Mouse (Mus musculus) heart, postnatal 0 days (tissue): ENCODE measurements around the gene Mecr. TPM values are rescaled to one million over a fixed set of nuclear protein-coding genes. Genes with fewer than 3 reads are reported as not detected.
A peak's percentile ranks its signal among the peaks of the same experiment; 100 is the strongest.

Experiments
- ATAC-seq: fragments of 200-750 bp; cut with Nextera tagmentation; 2 replicates; pipeline ENCODE4 v1.8.0; 2017; ENCODE audit warnings: low read depth, moderate number of reproducible peaks, moderate library complexity; ENCODE audit not compliant: insufficient read depth
- DNase-seq: peaks from one replicate; pipeline ENCODE4 v3.0.0-alpha.2; 2016; ENCODE audit warnings: low spot score
- H3K27ac ChIP-seq: fragments of 300-500 bp; sonication (generic); 2 replicates; pipeline ENCODE4 v1.5.1; 2014; ENCODE audit warnings: low read depth, mild to moderate bottlenecking
- H3K27me3 ChIP-seq: fragments of 300-500 bp; sonication (generic); 2 replicates; pipeline ENCODE4 v1.6.1; 2014; ENCODE audit warnings: low read length, mixed read lengths; ENCODE audit not compliant: control insufficient read depth, insufficient read depth
- H3K36me3 ChIP-seq: fragments of 300-500 bp; sonication (generic); replicated peaks from 2 replicates; pipeline ENCODE4 v1.6.1; 2014; ENCODE audit warnings: low read length, mixed read lengths; ENCODE audit not compliant: control insufficient read depth, insufficient read depth
- H3K4me1 ChIP-seq: fragments of 300-500 bp; sonication (generic); 2 replicates; pipeline ENCODE4 v1.6.1; 2014; ENCODE audit warnings: antibody characterized with exemption; ENCODE audit not compliant: control insufficient read depth, insufficient read depth
- H3K4me2 ChIP-seq: fragments of 300-500 bp; sonication (generic); 2 replicates; pipeline ENCODE4 v1.6.1; 2014; ENCODE audit warnings: low read depth, mild to moderate bottlenecking, low read length, moderate library complexity
- H3K4me3 ChIP-seq: fragments of 300-500 bp; sonication (generic); 2 replicates; pipeline ENCODE4 v1.5.1; 2014; ENCODE audit warnings: low read depth, low read length
- H3K9ac ChIP-seq: fragments of 300-500 bp; sonication (generic); replicated peaks from 2 replicates; pipeline ENCODE4 v1.6.1; 2014; ENCODE audit warnings: low read depth, low read length, mixed read lengths
- H3K9me3 ChIP-seq: fragments of 300-500 bp; sonication (generic); replicated peaks from 2 replicates; pipeline ENCODE4 v1.6.1; 2016; ENCODE audit warnings: low read length; ENCODE audit not compliant: control insufficient read depth
- CTCF ChIP-seq: IDR thresholded peaks from 2 replicates; pipeline ENCODE4 v1.5.1; 2016; ENCODE audit warnings: antibody characterized with exemption, control low read depth, low read depth
- EP300 ChIP-seq: IDR thresholded peaks from 2 replicates; pipeline ENCODE4 v1.6.1; 2016; ENCODE audit warnings: antibody characterized with exemption, low read depth
- WGBS: fragments of 180-500 bp; shearing (Covaris S2); extraction: QIAGEN DNeasy Blood & Tissue Kit; methylation state at CpG from one replicate; pipeline ENCODE4 v1.1.7; 2014; 5-methylcytosine and 5-hydroxymethylcytosine counted together
- polyA plus RNA-seq: library from polyadenylated mRNA; unstranded; fragments of >200 nt; fragmentation: Nextera tagmentation; extraction: Ambion mirVana; gene quantifications from 2 replicates; pipeline ENCODE4 v1.2.1, GENCODE M21; 2015
- total RNA-seq: library from RNA; depleted of rRNA; stranded (reverse); fragments of >200 nt; gene quantifications from 2 replicates; pipeline ENCODE4 v1.2.3, GENCODE M21; 2014; ENCODE audit warnings: low replicate concordance; rRNA removed

The Mecr gene
- total and polyA plus RNA-seq, 2 experiments from 2014 or later: 47.3 to 70.5 TPM

DNA sequence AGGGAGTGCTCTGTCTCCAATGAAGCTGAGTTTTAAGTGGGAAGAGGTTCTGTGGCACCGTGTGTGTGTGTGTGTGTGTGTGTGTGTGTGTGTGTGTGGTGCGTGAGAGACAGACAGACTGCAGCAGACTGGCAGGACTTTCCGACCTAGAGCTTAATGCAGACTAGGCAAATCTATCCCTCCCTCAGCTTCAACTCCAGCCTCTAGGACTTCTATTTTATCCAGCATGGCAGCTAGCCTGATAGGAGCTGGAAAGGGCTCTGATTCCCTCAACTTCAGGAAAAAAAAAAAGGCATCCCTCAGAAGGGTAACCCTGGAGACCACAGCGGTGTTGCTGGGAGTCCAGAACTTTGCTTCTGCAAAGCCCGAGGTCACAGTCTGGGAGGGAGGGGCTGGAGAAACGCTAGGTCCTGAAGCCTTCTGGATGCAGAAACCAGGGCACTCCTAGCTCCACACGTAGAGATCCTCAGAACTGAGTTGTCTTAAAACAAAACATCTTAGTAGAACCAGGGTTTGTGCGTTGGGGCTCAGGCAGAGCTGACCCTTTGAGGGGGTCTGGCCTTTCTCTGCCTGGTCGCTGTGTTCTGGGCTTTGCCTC lies 70.9 kb downstream of the Mecr start:
- no peak overlapping the region for H3K27ac ChIP-seq
- DNase-seq: no peak
- H3K9me3 ChIP-seq: no peaks in the 10 kb centered on the region
- no peaks in the 10 kb centered on the region for H3K36me3 ChIP-seq
- no peak for ATAC-seq
- no peak overlapping the region for H3K9ac ChIP-seq
- WGBS: 42% methylated on average over 9 of the region's 9 CpGs
- peaks cover 9% of the 10 kb centered on the region for H3K4me1 ChIP-seq
- no peak overlapping the region for H3K4me2 ChIP-seq
- TF ChIP-seq EP300: no peak
- no peak for TF ChIP-seq CTCF
- H3K4me3 ChIP-seq: no peak overlapping the region
- peaks cover 30% of the 10 kb centered on the region for H3K27me3 ChIP-seq

- Histone ChIP-seq H3K27me3 (peaks cover 30% of the 10 kb centered on the region), H3K4me2 (peak overlapping the region; percentile 56), H3K4me1 (peaks cover 15% of the 10 kb centered on the region), H3K9me3 (no peaks in the 10 kb centered on the region), H3K4me3 (peak overlapping the region; percentile 23), H3K27ac (no peak overlapping the region), H3K9ac (no peak overlapping the region; the same call in 1 of the 2 replicates), H3K36me3 (no peaks in the 10 kb centered on the region)
- WGBS: 6% methylated on average over 31 of the region's 31 CpGs
- TF ChIP-seq EP300 (no peak), CTCF (no peak)
- peak; percentile 47 for DNase-seq
- no peak for ATAC-seq
Measured at GRCm38 (mm10) chr4:131914891-131915469, 71.7 kb downstream of the Mecr start.

GRCm38 (mm10) chr4:131915821-131916328 lies 72.6 kb downstream of the Mecr start:
- TF ChIP-seq CTCF (no peak), EP300 (no peak)
- DNase-seq: no peak
- no peak overlapping the region for H3K4me3 ChIP-seq
- H3K4me1 ChIP-seq: peaks cover 15% of the 10 kb centered on the region
- no peaks in the 10 kb centered on the region for H3K9me3 ChIP-seq
- H3K9ac ChIP-seq: no peak overlapping the region
- no peak overlapping the region for H3K27ac ChIP-seq
- H3K4me2 ChIP-seq: no peak overlapping the region
- 51% methylated on average over 13 of the region's 13 CpGs for WGBS
- no peak for ATAC-seq
- H3K36me3 ChIP-seq: no peaks in the 10 kb centered on the region
- peaks cover 30% of the 10 kb centered on the region for H3K27me3 ChIP-seq

DNA sequence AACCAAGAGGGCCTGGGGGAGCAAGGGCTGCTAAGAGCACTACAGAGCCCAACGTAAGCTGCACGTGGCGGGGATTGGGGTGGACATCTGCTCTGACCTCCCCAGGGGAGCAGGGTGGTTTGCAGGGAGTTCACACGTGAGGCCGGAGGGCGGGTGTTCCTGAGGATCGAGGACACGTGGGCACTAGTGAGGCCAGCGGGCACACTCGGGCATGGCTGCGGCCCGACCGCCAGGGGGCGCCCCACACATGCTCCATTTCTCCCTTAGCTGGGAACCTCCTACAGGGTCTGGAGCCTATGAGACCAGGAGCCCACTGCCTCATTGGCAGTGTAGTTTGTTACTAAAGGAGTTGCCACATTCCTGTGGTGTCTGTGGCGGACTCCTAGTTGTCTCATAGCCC lies 73.2 kb downstream of the Mecr start:
- H3K27me3 ChIP-seq: peaks cover 30% of the 10 kb centered on the region
- no peak overlapping the region for H3K9ac ChIP-seq
- H3K4me3 ChIP-seq: no peak overlapping the region
- H3K27ac ChIP-seq: no peak overlapping the region
- no peaks in the 10 kb centered on the region for H3K36me3 ChIP-seq
- H3K9me3 ChIP-seq: no peaks in the 10 kb centered on the region
- peak; percentile 29 for ATAC-seq
- DNase-seq: peak; percentile 48
- H3K4me1 ChIP-seq: peaks cover 10% of the 10 kb centered on the region
- no peak overlapping the region for H3K4me2 ChIP-seq
- 17% methylated on average over 15 of the region's 15 CpGs for WGBS
- TF ChIP-seq EP300: no peak
- peak; percentile 71 for TF ChIP-seq CTCF

GRCm38 (mm10) chr4:131917010-131917555 lies 73.8 kb downstream of the Mecr start:
- no peaks in the 10 kb centered on the region for H3K9me3 ChIP-seq
- TF ChIP-seq EP300 (no peak), CTCF (no peak)

More at GRCm38 (mm10) chr4:131917010-131917555, 73.8 kb downstream of the Mecr start:
- Histone ChIP-seq H3K4me2 (no peak overlapping the region), H3K4me1 (peaks cover 12% of the 10 kb centered on the region), H3K27me3 (peaks cover 35% of the 10 kb centered on the region), H3K27ac (no peak overlapping the region), H3K4me3 (no peak overlapping the region), H3K9ac (no peak overlapping the region), H3K36me3 (no peaks in the 10 kb centered on the region)
- ATAC-seq: no peak
- DNase-seq: no peak
- 76% methylated on average over 10 of the region's 10 CpGs for WGBS

Other genes with a start within 250 kb of the Mecr start
- 0.54 and 0.69 TPM in 2 replicates for gene Ptpru, start 5.2 kb upstream of the Mecr start, total RNA-seq
- 0.77 and 1.1 TPM in 2 replicates for gene Ptpru, start 5.2 kb upstream of the Mecr start, polyA plus RNA-seq
- 14.3 and 17.1 TPM in 2 replicates for gene Srsf4, start 30.1 kb downstream of the Mecr start, total RNA-seq
- gene Srsf4, start 30.1 kb downstream of the Mecr start, polyA plus RNA-seq: 40.7 and 42.0 TPM in 2 replicates
- gene Tmem200b, start 78.3 kb downstream of the Mecr start, total RNA-seq: 16.0 and 23.5 TPM in 2 replicates
- 0.60 and 0.97 TPM in 2 replicates for gene Tmem200b, start 78.3 kb downstream of the Mecr start, polyA plus RNA-seq
- gene Gm10300, start 231.2 kb downstream of the Mecr start, total RNA-seq: 1.7 TPM in 1 of 2 replicates, not detected in the other
- 0.18 TPM in 2 replicates for gene Gm10300, start 231.2 kb downstream of the Mecr start, polyA plus RNA-seq
- gene Epb41, start 231.9 kb downstream of the Mecr start, total RNA-seq: 47.3 and 52.8 TPM in 2 replicates
- 21.2 and 26.6 TPM in 2 replicates for gene Epb41, start 231.9 kb downstream of the Mecr start, polyA plus RNA-seq